Mouse (Mus musculus): ENCODE measurements around the gene Gzf1.
A peak's percentile ranks its signal among the peaks of the same experiment; 100 is the strongest.

The Gzf1 gene

DNA sequence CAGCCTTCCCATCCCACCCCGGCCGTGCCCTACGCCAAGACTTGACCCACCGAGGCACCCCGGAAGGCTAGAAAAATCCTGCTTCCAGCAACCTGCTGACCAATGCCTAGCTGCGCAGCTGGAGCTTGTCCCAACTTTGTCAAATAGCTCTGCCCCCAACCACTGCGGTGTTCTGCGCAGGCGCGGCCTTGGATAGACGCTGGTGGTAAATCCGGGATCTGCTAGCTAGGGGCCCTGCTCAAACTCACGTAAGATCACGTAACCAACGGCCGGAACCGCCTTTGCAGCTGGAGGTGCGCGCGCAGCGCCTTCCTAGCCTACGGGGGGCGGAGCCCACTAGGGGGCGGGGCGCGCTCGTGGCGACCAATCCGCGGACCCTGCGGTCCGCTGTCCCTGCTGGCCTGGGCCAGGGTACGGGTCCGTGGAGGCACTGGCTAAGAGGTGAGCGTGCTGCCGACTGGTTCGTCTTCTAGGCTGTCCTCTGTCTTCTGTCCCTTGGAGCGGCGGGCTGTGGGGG, at the start of gene Gzf1:
Gzf1 (plus strand) TSS at position 249 of the 517 bp plus-strand sequence.
- peak; percentile 95 to 96 for DNase-seq (ENCODE audit: low read depth in 2 of 2, low spot score in 2 of 2)

DNA sequence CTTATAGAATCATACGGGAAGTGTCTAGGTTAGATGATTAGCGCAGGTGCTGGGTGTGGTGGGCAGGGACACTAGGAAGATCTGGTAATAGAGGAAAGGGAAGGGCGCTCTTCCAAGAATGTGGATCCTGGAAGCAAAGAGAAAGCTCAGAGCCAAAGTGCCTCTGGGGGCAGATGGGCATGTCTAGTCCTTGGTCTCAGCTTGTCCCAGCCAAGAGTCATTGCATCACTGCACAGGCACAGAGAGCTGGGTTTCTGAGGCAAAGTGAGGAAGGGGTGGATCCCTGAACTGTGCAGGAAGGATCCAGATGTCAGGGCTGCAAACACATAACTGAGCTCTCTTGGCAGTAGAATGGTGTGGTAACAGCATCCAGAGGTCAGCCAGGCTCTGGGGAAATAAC, 49.2 kb upstream of the Gzf1 start:
- no peak for DNase-seq (ENCODE audit: low read depth in 2 of 2, low spot score in 2 of 2)

- DNase-seq (ENCODE audit: low read depth in 2 of 2, low spot score in 2 of 2): no peak
These were observed 46.4 kb upstream of the Gzf1 start for GRCm38 (mm10) chr2:148634466-148634865.

DNA sequence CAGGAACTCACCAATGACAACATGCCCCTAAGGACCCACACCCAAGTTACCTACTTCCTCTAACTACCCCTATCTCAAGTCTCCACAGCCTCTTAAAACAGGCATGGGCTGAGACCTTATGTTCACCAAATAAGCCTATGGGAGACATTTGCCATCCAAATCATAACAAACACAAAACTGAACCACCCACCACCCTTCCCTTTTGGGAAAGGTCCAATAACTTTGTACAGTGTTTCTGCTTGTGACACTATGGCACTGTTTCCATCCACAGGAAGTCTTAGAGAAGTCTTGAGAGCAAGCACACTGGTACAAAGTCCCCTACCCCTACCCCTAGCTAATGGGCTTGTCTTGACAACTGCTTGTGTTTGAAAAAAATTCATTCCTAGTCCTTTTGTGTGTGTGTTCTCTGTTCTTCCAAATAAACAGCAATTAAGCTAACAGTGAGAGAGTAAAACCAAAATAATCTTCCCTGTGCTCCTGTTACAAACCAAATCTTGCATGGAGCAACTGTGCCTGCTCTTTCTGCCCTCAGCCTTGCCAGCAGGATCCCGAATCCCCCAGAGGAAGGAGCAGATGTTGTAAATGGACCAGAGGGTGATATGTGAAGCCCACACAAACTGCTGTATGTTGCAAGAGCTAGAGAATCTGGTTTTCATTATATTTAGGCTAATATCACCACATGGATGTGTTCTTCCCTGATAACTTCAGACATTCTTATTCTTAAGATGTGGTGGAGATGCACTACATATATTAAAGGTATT, 38.0 kb upstream of the Gzf1 start:
- no peak for DNase-seq (ENCODE audit: low read depth in 2 of 2, low spot score in 2 of 2)

DNA sequence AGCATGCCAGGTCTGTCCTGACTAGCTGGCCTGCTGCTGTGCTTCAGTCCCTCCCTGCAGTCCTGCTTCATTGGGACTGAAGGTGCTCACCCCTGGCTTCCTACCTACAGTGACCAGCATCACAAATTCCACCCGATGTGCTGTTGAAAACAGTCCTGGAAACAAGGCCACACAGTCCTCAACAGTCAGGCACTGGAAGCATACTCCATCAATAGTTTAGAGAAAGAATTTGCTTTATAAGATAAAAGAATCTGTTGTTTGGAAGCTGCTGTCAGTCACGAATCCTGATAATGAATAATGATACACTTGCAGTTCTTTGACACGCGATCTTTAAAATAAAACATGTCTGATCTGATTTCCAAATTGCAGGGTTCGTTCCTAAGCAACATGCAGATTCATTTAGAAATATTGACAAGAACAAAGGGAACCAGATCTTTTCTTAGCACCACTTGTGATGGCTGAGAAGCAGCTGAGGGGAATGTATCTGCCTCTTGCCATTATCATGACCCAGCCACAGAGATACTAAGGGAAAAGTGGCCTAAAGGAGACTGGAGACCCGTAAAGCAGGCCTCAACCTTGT, 36.3 kb upstream of the Gzf1 start:
- DNase-seq (ENCODE audit: low read depth in 2 of 2, low spot score in 2 of 2): no peak

- no peak for DNase-seq (ENCODE audit: low read depth in 2 of 2, low spot score in 2 of 2)
These were observed 30.1 kb upstream of the Gzf1 start for GRCm38 (mm10) chr2:148650587-148651357.

GRCm38 (mm10) chr2:148654961-148655360, 25.9 kb upstream of the Gzf1 start:
- DNase-seq (ENCODE audit: low read depth in 2 of 2, low spot score in 2 of 2): peak; percentile 13 to 26

- DNase-seq (ENCODE audit: low read depth in 2 of 2, low spot score in 2 of 2): no peak
These were observed 17.4 kb upstream of the Gzf1 start for GRCm38 (mm10) chr2:148663458-148663857.

GRCm38 (mm10) chr2:148672199-148673096, 8.4 kb upstream of the Gzf1 start, which contains the start of gene Nxt1:
Gene Nxt1 (plus strand): TSS chr2:148672601.
- DNase-seq (ENCODE audit: low read depth in 2 of 2, low spot score in 2 of 2): peak; percentile 99

- DNase-seq (ENCODE audit: low read depth in 2 of 2, low spot score in 2 of 2): no peak
These were observed 3.0 kb upstream of the Gzf1 start for GRCm38 (mm10) chr2:148677801-148678200.

DNA sequence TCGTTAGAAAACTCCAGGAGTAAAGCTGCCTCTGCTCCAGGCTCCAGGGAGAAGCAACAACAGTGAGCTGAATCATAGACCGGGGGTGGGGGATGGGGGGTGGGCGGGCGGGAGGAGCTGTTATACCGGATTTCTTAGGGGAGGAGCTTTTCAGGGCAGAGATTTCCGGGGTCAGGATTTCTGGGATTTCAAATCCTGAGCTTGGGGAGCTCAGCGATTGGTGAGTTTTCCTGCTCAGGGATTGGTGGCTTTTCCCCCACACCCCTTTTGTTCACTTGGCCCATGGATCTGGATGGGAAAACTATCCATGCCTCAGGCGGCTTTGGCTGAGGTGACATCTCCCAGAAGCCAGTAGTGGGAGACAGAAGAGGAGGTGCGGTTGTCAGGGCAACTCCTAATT, 1.5 kb upstream of the Gzf1 start:
- no peak for DNase-seq (ENCODE audit: low read depth in 2 of 2, low spot score in 2 of 2)

- peak in 1 of 2 experiments; percentile 38 for DNase-seq (ENCODE audit: low read depth in 2 of 2, low spot score in 2 of 2)
These were observed 653 bp downstream of the Gzf1 start for GRCm38 (mm10) chr2:148681461-148681891.

GRCm38 (mm10) chr2:148683031-148683430, 2.2 kb downstream of the Gzf1 start:
- DNase-seq (ENCODE audit: low read depth in 2 of 2, low spot score in 2 of 2): no peak

DNA sequence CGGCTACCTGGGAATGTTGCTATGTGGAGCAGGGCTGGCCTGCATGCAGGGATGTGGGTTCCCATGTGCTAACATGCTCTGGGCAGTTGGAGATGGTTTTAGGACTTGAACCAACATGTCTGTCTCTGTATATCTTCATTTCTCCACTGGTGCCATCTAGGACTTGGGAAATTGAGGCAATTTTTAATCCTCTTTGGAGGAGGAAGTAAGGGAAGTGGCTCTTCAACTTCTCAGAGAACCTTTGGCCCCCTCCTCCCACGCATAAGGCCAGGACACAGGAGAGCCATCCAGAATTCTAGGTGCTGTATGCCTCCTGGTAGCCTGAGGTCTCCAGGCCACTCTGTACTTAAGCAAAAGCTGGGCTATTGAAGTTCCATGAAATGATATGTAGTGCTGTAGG, 4.1 kb downstream of the Gzf1 start:
- no peak for DNase-seq (ENCODE audit: low read depth in 2 of 2, low spot score in 2 of 2)

DNA sequence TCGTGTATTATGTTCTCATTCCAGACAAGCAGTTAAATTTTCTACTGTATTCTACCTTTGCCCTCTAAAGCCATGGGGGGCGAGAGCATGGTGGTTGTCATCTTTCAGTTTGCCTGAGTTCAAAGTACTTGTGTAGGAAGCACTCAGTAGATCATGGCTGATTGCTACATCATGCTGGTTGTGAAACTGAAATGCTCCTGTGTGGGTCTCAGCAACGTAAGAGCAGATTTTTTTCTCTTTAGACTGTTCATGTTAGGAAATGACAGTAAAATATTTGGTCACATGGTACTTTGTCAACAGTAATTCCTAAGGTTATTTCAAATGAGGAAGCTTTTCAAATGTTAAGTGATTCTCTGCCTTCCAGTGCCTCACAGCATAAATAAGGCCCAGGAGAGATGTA, 4.9 kb downstream of the Gzf1 start:
- no peak for DNase-seq (ENCODE audit: low read depth in 2 of 2, low spot score in 2 of 2)

DNA sequence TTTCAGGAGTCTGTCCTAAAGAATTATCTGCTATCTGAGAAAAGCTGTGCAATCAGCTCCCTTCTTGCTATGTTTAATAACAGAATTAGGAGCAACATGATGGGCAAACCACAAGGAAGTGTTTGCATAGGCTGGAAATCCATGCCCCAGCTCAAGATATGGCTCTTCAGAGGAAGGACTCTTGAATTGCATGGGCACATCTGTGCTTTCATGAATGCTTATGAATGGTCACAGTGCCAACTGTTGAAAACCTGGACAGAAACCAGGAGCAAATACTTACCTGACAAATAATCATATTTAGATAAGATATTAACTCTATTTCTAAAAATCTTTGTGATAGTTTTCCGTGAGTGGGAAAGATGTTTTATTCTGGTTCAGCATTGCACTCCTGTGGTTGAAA, 6.0 kb downstream of the Gzf1 start:
- DNase-seq (ENCODE audit: low read depth in 2 of 2, low spot score in 2 of 2): no peak

DNA sequence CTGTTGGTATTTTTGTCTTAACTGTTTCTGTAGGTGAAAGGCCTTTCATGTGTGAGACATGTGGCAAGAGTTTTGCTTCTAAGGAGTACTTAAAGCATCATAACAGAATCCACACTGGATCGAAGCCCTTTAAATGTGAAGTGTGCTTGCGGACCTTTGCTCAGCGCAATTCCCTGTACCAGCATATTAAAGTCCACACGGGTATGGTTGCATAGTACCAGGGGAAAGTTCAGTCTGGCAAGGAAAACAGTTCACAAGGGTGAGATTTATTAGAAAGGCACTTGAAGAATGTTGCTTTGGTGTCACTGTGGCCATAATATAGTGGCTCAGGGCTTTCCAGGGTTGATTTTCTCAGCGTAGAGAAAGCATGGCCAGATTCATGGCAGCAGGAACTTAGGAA, 7.1 kb downstream of the Gzf1 start:
- no peak for DNase-seq (ENCODE audit: low read depth in 2 of 2, low spot score in 2 of 2)

DNA sequence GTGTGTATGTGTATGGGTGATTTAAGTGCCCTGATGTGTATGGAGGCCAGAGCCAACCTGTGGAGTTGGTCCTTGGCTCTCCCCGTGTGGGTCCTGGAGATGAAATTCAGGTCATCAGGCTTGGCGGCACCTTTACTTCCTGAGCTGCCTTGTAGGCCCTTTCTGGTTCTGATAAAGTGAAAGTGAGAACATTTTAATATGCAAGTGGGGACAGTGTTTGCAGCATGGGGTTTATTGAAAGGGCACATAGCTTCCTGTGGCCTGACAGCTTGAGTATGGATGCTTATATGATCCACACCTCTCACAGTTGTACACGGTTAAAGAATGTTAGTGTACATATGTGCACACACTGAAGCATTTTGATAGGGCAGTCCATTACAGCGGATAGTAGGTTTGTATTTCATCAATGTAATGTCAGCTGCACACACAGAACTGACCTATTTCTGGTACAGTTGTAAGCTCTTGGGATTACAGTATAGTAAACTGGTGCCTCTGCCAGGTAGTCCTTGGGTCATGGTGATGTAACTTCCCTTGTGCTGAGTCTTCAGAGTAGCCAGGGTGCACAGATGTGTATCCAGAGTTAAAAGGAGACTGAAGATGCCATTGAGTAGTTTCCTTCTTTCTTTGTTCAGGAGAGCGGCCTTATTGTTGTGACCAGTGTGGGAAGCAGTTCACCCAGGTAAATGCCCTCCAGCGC, 8.8 kb downstream of the Gzf1 start:
- no peak for DNase-seq (ENCODE audit: low read depth in 2 of 2, low spot score in 2 of 2)

DNA sequence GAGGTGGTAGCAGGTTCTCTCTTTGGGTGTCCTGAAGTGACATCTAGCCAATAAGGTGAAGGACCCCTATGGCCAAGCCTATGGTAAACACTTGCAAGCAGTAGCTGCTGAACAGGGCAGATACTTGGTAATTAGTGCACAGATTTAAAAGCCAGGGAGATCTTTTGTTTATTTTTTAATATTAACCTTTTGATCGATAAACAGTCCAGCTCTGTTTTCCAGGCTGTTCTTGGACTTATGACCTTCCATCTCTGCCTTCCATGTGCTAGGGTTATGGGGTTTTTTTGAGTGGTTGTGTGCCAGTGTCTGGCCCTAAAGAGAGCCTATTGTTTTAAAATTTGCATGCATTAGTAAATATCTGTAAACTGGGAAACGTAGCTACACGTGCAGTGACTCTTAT, 9.5 kb downstream of the Gzf1 start:
- DNase-seq (ENCODE audit: low read depth in 2 of 2, low spot score in 2 of 2): no peak

DNA sequence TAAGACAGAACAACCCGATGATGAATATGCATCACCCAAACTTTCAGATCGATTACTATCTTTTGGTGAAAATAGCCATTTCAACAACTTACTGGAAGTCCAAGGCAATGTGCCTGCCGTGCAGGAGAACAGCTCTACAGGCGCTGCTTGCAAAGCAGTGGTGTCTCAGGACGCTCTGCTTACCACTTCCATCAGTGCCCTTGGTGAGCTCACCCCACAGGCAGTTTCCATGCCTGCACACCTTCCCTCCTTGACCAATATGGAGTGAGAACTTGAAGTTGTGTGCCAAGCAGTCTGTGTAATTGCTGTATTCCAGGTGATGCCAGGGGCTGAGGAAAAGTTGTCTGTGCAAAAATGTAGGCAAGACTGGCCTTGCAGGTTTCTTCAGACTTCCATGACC, 10.0 kb downstream of the Gzf1 start:
- DNase-seq (ENCODE audit: low read depth in 2 of 2, low spot score in 2 of 2): no peak

Data from CD8-positive naive resting alpha-beta T cell, adult 2 months (primary cell).